Mouse (Mus musculus) midbrain, postnatal 0 days (tissue): ENCODE measurements at regions not wholly inside any gene's neighbourhood (a gene's known extent, or its start where the extent isn't known, plus 50 kb on each side); places are given as distances from the start of the nearest gene placed in this dataset.

Experiments
- ATAC-seq: fragments of 200-750 bp; cut with Nextera tagmentation; 2 replicates; pipeline ENCODE4 v1.8.0; 2017; ENCODE audit warnings: moderate number of reproducible peaks, mild to moderate bottlenecking, moderate TSS enrichment, moderate library complexity; ENCODE audit not compliant: low FRiP score
- DNase-seq: peaks from one replicate; pipeline ENCODE4 v3.0.0-alpha.2; 2015; ENCODE audit warnings: low spot score
- H3K27ac ChIP-seq: fragments of 300-500 bp; sonication (generic); 2 replicates; pipeline ENCODE4 v1.5.1; 2014; ENCODE audit warnings: low read depth, mild to moderate bottlenecking, low read length, mixed read lengths
- H3K27me3 ChIP-seq: fragments of 300-500 bp; sonication (generic); 2 replicates; pipeline ENCODE4 v1.6.1; 2014; ENCODE audit warnings: low read length, control low read depth, mixed read lengths; ENCODE audit not compliant: insufficient read depth
- H3K36me3 ChIP-seq: fragments of 300-500 bp; sonication (generic); 2 replicates; pipeline ENCODE4 v1.6.1; 2014; ENCODE audit warnings: low read length, control low read depth, mixed read lengths; ENCODE audit not compliant: insufficient read depth
- H3K4me1 ChIP-seq: fragments of 300-500 bp; sonication (generic); 2 replicates; pipeline ENCODE4 v1.6.1; 2014; ENCODE audit warnings: mild to moderate bottlenecking, control low read depth, antibody characterized with exemption, low read length, mixed read lengths; ENCODE audit not compliant: insufficient read depth
- H3K4me2 ChIP-seq: fragments of 300-500 bp; sonication (generic); 2 replicates; pipeline ENCODE4 v1.6.1; 2014; ENCODE audit warnings: low read depth, mild to moderate bottlenecking, low read length, mixed read lengths; ENCODE audit not compliant: poor library complexity, severe bottlenecking
- H3K4me3 ChIP-seq: fragments of 300-500 bp; sonication (generic); 2 replicates; pipeline ENCODE4 v1.5.1; 2014; ENCODE audit warnings: low read depth, mild to moderate bottlenecking, low read length, moderate library complexity
- H3K9ac ChIP-seq: fragments of 300-500 bp; sonication (generic); replicated peaks from 2 replicates; pipeline ENCODE4 v1.6.1; 2014; ENCODE audit warnings: mild to moderate bottlenecking, low read length, moderate library complexity, mixed read lengths; ENCODE audit not compliant: poor library complexity, severe bottlenecking
- H3K9me3 ChIP-seq: fragments of 300-500 bp; sonication (generic); 2 replicates; pipeline ENCODE4 v1.6.1; 2016; ENCODE audit warnings: low read length, control low read depth
- CTCF ChIP-seq: IDR thresholded peaks from 2 replicates; pipeline ENCODE4 v1.5.1; 2016; ENCODE audit warnings: antibody characterized with exemption, mild to moderate bottlenecking
- WGBS: fragments of 180-500 bp; shearing (Covaris S2); extraction: QIAGEN DNeasy Blood & Tissue Kit; methylation state at CpG from one replicate; pipeline ENCODE4 v1.1.7; 2014; 5-methylcytosine and 5-hydroxymethylcytosine counted together

DNA sequence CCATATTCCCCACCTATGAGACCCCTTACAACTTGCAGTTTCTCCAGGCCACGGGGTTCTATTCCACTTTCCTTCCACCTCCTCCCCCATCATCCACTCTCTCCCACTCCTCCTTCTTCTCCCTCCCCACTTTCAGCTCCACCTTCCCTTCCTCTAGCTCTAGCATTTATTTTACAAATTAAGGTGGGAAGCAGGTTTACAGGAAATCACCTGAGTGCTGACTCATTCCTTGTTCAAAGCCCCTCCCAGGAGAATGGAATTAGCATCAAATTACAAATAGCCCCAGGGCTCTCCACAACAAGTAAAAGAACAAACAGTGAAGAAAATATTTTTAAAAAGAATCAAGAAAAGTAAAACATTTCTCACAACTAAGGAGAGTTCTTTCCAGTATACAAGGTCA, 94.3 kb downstream of the Il20rb start:
- ATAC-seq (no peak), DNase-seq (no peak)
- no peak overlapping the region for H3K9ac ChIP-seq
- no peaks in the 10 kb centered on the region for H3K9me3 ChIP-seq
- 42% methylated on average over 1 of the region's 1 CpGs for WGBS
- no peaks in the 10 kb centered on the region for H3K4me1 ChIP-seq
- no peaks in the 10 kb centered on the region for H3K36me3 ChIP-seq
- no peak overlapping the region for H3K27ac ChIP-seq
- H3K4me2 ChIP-seq = no peak overlapping the region
- H3K27me3 ChIP-seq = no peaks in the 10 kb centered on the region
- no peak for TF ChIP-seq CTCF
- no peak overlapping the region for H3K4me3 ChIP-seq

DNA sequence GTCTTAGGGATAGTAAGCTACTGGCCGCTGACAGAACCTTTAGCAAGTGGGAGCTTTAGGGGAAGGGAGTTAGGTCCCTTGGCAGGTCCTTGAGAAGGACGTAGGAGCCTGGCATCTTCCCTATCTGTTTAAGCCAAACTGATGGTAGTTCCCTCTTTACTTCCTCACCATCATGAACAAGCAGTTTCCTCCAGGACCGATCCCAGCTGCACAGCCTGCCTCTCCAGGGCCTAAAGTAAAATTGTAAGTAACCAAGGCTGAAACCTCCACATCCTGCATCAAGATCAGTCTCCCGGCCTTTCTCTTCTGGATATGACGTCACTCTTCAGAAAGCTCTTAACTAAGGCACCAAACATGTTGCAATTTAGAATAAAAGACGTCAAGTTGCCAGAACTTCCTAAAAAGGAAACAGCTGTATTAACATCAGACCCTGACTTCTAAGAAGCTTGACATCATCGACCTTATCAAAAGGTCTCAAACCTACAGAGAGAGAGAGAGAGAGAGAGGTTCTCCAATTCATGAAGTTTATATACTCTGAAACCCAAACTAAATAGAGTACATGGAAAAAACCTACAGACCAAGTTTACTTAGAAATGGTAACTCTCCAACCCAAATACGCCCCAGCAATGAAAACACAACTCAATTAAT, 94.9 kb downstream of the Il20rb start:
- H3K4me1 ChIP-seq = no peaks in the 10 kb centered on the region
- H3K4me2 ChIP-seq = no peak overlapping the region
- no peak for TF ChIP-seq CTCF
- H3K9me3 ChIP-seq = no peaks in the 10 kb centered on the region
- ATAC-seq (no peak), DNase-seq (no peak)
- H3K9ac ChIP-seq = no peak overlapping the region
- no peaks in the 10 kb centered on the region for H3K27me3 ChIP-seq
- 74% methylated on average over 8 of the region's 8 CpGs for WGBS
- H3K27ac ChIP-seq = no peak overlapping the region
- no peaks in the 10 kb centered on the region for H3K36me3 ChIP-seq
- H3K4me3 ChIP-seq = no peak overlapping the region

DNA sequence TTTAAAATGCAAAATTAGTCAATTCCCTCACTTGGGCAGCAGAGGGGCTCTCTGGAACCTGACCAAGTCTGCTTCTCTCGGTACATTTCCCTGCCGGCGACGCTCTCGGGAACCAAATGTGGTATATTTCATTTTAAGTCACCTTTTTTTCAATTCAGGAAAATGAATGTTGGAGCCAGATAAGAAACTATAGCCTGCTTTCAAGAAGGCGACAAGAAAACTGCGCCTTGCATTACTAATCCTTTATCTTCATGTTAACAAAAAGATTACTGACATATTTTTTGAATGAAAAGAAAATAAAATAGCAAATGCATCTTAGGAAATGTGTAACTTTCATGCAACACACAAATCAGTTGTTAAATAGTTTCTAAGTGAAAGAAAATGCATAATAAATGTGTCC, 98.2 kb downstream of the Il20rb start:
- no peak overlapping the region for H3K27ac ChIP-seq
- no peaks in the 10 kb centered on the region for H3K36me3 ChIP-seq
- no peak for TF ChIP-seq CTCF
- no peaks in the 10 kb centered on the region for H3K9me3 ChIP-seq
- H3K4me2 ChIP-seq = no peak overlapping the region
- H3K4me1 ChIP-seq = no peaks in the 10 kb centered on the region
- 63% methylated on average over 7 of the region's 7 CpGs for WGBS
- no peak overlapping the region for H3K4me3 ChIP-seq
- DNase-seq (no peak), ATAC-seq (no peak)
- H3K27me3 ChIP-seq = no peaks in the 10 kb centered on the region
- no peak overlapping the region for H3K9ac ChIP-seq

DNA sequence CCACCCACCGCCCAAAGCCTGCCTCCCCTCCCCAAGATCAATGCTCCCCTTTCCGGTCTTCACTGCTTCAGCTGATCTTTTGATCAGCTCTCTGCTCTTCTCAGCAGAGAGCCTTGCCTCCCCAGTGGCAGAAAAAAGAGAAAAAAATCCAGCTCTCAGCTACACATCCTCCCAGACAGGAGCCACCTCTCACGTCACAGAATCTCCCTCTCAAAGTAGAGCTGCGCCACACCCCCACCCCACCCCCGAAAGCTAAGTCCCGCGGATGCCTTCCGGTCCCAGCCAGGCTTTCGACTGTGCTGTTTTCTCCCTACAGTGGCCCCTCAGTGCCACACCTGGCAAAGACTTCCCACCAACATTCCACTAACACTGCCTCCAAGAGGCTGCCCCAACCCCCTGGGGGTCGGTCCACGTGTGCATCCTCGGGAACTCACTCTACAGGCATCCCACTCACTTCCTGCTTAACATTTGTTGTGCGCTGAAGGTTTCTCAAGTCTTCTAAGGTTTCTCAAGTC, 99.4 kb downstream of the Il20rb start:
- no peak for DNase-seq

DNA sequence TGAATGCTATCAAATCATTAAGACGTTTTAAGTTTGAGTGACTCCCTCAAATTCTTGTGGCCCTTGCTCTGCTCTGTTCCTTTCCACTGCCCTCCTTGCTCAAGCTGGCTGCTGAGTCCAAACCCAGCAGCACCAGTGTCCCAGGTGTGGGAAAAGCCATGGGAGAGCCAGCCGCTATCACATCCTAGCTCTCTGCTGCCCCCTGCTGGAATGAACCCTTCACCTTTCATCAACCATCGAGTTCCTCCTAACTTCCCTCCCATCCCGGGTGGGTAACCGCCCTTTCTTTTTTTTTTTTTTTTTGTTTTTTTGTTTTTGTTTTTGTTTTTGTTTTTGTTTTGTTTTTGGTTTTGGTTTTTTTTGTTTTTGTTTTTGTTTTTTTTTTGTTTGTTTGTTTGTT, 104.1 kb downstream of the Il20rb start:
- TF ChIP-seq CTCF = peak; percentile 47
- 50% methylated on average over 5 of the region's 5 CpGs for WGBS
- ATAC-seq = no peak

More for the DNA sequence above, 99.4 kb downstream of the Il20rb start:
- Histone ChIP-seq H3K4me2 (no peak overlapping the region), H3K9ac (no peak overlapping the region), H3K4me1 (no peaks in the 10 kb centered on the region), H3K4me3 (no peak overlapping the region), H3K36me3 (no peaks in the 10 kb centered on the region), H3K27ac (no peak overlapping the region), H3K27me3 (no peaks in the 10 kb centered on the region), H3K9me3 (no peaks in the 10 kb centered on the region)
- no peak for ATAC-seq
- no peak for TF ChIP-seq CTCF
- 41% methylated on average over 13 of the region's 13 CpGs for WGBS

DNA sequence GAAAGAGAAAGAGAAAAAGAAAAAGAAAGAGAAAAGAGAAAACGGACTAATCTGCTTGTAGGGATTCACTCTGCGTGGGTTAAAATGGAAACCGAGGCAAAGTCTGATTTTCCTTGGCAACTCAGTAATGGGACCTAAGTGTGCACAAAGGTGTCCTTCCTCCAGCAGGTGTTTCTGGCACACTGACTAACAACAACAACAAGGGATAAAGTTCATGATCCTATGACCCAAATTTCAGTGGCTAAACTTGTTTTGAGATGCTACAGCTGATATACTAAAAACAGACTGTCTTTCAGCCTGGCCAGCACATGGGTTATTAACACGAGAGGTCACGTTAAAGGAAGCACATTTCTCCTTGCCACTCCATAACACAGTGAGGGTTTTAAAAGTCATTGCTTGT, 116.7 kb downstream of the Il20rb start:
- no peak overlapping the region for H3K4me2 ChIP-seq
- 92% methylated on average over 5 of the region's 5 CpGs for WGBS
- no peaks in the 10 kb centered on the region for H3K4me1 ChIP-seq
- H3K36me3 ChIP-seq = no peaks in the 10 kb centered on the region
- TF ChIP-seq CTCF = no peak
- no peaks in the 10 kb centered on the region for H3K27me3 ChIP-seq
- DNase-seq (no peak), ATAC-seq (no peak)
- no peak overlapping the region for H3K9ac ChIP-seq
- H3K27ac ChIP-seq = no peak overlapping the region
- no peak overlapping the region for H3K4me3 ChIP-seq
- no peaks in the 10 kb centered on the region for H3K9me3 ChIP-seq

More for the DNA sequence above, 104.1 kb downstream of the Il20rb start:
- Histone ChIP-seq H3K4me1 (no peaks in the 10 kb centered on the region), H3K27me3 (no peaks in the 10 kb centered on the region), H3K27ac (no peak overlapping the region), H3K4me2 (no peak overlapping the region), H3K4me3 (no peak overlapping the region), H3K9me3 (no peaks in the 10 kb centered on the region), H3K36me3 (no peaks in the 10 kb centered on the region), H3K9ac (no peak overlapping the region)
- peak; percentile 8 for DNase-seq
